Mouse (Mus musculus): Measurements from ENCODE around the gene Ffar4. TPM values are rescaled to one million over a fixed set of nuclear protein-coding genes. Genes with fewer than 3 reads are reported as not detected.

Gene Ffar4
- polyA plus RNA-seq, 1 experiment from 2014 or later = not detected

DNA sequence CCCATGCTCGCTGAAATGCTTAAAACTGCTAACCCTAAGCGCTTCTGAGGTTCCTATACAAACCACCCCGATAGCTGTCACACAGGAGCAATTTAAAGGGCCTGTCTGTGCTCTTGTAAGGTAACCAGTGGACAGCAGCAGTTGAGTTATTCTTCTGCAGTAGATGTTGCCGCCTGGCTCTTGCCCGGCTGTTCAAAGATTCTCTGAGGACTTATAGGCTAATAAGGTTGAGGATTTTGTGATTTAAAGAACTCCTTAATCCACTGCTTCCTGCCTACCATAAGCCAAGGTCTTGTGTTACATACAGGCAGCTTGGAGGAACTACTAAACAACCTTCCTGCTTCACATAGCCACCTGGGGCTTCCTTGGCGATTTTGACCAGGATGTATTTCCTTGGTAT lies 35.6 kb downstream of the Ffar4 start, which contains the start of gene Pde6c:
TSS of gene Pde6c (plus strand) at position 301 of the 400 bp plus-strand sequence.
- Histone ChIP-seq H3K9me3 (replicated peaks) (no peaks in the 10 kb centered on the region), H3K9ac (no peak within 1 kb of the TSS)

DNA sequence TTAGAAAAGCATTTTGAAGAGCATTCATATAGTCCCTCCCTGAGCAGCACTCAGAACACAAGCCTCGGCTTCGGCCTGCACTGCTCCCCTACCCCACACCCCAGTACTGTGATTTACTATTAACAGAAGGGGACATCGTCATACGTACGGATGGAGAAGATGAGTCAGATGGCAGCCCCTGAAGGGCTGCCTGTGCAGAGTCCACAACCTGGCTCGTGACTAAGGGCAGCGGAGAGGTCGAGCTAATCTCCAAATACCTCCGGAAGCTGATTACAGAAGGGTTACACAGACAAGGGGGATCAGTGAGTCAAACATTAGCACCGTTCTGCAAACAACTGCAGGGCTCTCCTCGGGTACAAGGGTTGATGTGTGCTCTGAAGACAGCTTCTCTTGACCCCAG lies 37.1 kb downstream of the Ffar4 start:
- H3K4me3 ChIP-seq = no peak overlapping the region

More for the DNA sequence above, 35.6 kb downstream of the Ffar4 start, which contains the start of gene Pde6c:
- no peak within 1 kb of the TSS for H3K27ac ChIP-seq (ENCODE audit: poor library complexity, severe bottlenecking)
- H3K4me1 ChIP-seq (replicated peaks) = peaks cover 8% of the 10 kb centered on the region; the same call in 1 of the 2 replicates
- H3K36me3 ChIP-seq = no peaks in the 10 kb centered on the region
- H3K4me3 ChIP-seq = no peak within 1 kb of the TSS
- H3K27me3 ChIP-seq (replicated peaks) = no peaks in the 10 kb centered on the region; the same call in 1 of the 2 replicates
- WGBS = 80% methylated on average over 6 of the region's 6 CpGs
- H3K4me2 ChIP-seq = no peak within 1 kb of the TSS
- ATAC-seq (ENCODE audit: insufficient number of reproducible peaks, low FRiP score) = no peak

GRCm38 (mm10) chr19:38134806-38135205 lies 37.9 kb downstream of the Ffar4 start:
- no peaks in the 10 kb centered on the region for H3K9me3 ChIP-seq (replicated peaks)
- ATAC-seq (ENCODE audit: insufficient number of reproducible peaks, low FRiP score) = no peak
- peaks cover 8% of the 10 kb centered on the region; the same call in 1 of the 2 replicates for H3K4me1 ChIP-seq (replicated peaks)
- no peaks in the 10 kb centered on the region for H3K36me3 ChIP-seq
- no peak overlapping the region for H3K9ac ChIP-seq
- no peak overlapping the region for H3K27ac ChIP-seq (ENCODE audit: poor library complexity, severe bottlenecking)
- WGBS = 79% methylated on average over 6 of the region's 6 CpGs
- no peak overlapping the region for H3K4me2 ChIP-seq
- H3K27me3 ChIP-seq (replicated peaks) = no peaks in the 10 kb centered on the region
- no peak overlapping the region for H3K4me3 ChIP-seq

More for the DNA sequence above, 37.1 kb downstream of the Ffar4 start:
- 22% methylated on average over 11 of the region's 11 CpGs for WGBS
- ATAC-seq (ENCODE audit: insufficient number of reproducible peaks, low FRiP score) = peak; percentile 39
- no peaks in the 10 kb centered on the region for H3K36me3 ChIP-seq
- no peak overlapping the region for H3K9ac ChIP-seq
- H3K27ac ChIP-seq (ENCODE audit: poor library complexity, severe bottlenecking) = no peak overlapping the region
- H3K4me2 ChIP-seq = peak overlapping the region; percentile 22; the same call in 1 of the 2 replicates
- H3K9me3 ChIP-seq (replicated peaks) = no peaks in the 10 kb centered on the region
- no peaks in the 10 kb centered on the region for H3K27me3 ChIP-seq (replicated peaks)
- peaks cover 8% of the 10 kb centered on the region; the same call in 1 of the 2 replicates for H3K4me1 ChIP-seq (replicated peaks)

DNA sequence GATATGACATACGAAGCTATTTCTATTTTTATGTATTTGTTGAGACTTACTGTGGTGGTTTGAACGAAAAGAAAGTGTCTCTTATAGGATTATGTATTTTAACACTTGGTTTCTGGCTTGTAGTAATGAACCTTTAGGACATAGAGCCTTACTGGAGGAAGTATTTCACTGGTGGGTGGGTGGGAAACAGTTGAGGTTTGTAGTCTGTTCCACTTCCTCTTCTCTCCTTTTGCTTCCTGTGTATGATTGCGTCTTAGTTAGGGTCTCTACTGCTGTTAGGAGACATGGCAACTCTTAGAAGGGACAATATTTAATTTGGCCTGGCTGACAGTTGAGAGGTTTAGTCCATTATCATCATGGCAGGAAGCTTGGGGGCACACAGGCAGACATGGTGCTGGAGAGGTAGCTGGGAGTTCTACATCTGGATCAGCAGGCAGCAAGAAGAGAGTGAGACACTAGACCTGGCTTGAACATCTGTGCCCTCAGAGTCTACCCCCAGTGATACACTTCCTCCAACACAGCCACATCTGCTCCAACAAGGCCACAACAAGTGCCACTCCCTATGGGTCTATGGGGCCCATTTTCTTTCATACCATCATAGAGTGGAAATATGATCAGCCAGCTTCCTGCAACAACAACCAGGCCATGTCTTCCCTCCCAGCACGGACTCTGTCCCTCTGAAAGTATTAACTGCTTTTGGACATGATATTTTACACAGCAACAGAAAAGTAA lies 46.8 kb downstream of the Ffar4 start:
- H3K4me2 ChIP-seq = no peak overlapping the region
- H3K4me3 ChIP-seq = no peak overlapping the region
- H3K4me1 ChIP-seq (replicated peaks) = no peaks in the 10 kb centered on the region
- 59% methylated on average over 4 of the region's 4 CpGs for WGBS
- no peaks in the 10 kb centered on the region for H3K9me3 ChIP-seq (replicated peaks)
- no peaks in the 10 kb centered on the region for H3K27me3 ChIP-seq (replicated peaks)
- no peak overlapping the region for H3K27ac ChIP-seq (ENCODE audit: poor library complexity, severe bottlenecking)
- no peak for ATAC-seq (ENCODE audit: insufficient number of reproducible peaks, low FRiP score)
- H3K9ac ChIP-seq = no peak overlapping the region
- H3K36me3 ChIP-seq = no peaks in the 10 kb centered on the region

- Histone ChIP-seq H3K4me1 (replicated peaks) (no peaks in the 10 kb centered on the region), H3K36me3 (no peaks in the 10 kb centered on the region), H3K9me3 (replicated peaks) (no peaks in the 10 kb centered on the region), H3K4me2 (no peak overlapping the region), H3K27me3 (replicated peaks) (no peaks in the 10 kb centered on the region), H3K4me3 (no peak overlapping the region), H3K9ac (no peak overlapping the region), H3K27ac (ENCODE audit: poor library complexity, severe bottlenecking) (no peak overlapping the region)
- no peak for ATAC-seq (ENCODE audit: insufficient number of reproducible peaks, low FRiP score)
- WGBS = 91% methylated on average over 1 of the region's 1 CpGs
Measured at GRCm38 (mm10) chr19:38156243-38156642, 59.4 kb downstream of the Ffar4 start.

GRCm38 (mm10) chr19:38161648-38162354 lies 64.9 kb downstream of the Ffar4 start:
- WGBS = 81% methylated on average over 21 of the region's 21 CpGs
- ATAC-seq (ENCODE audit: insufficient number of reproducible peaks, low FRiP score) = no peak
- no peaks in the 10 kb centered on the region for H3K27me3 ChIP-seq (replicated peaks)
- no peaks in the 10 kb centered on the region for H3K36me3 ChIP-seq
- no peak overlapping the region for H3K27ac ChIP-seq (ENCODE audit: poor library complexity, severe bottlenecking)
- no peaks in the 10 kb centered on the region for H3K9me3 ChIP-seq (replicated peaks)
- H3K4me2 ChIP-seq = no peak overlapping the region
- H3K9ac ChIP-seq = no peak overlapping the region
- no peaks in the 10 kb centered on the region for H3K4me1 ChIP-seq (replicated peaks)
- H3K4me3 ChIP-seq = no peak overlapping the region

Other genes starting within 250 kb of the Ffar4 start
- gene Myof, start 53.5 kb upstream of the Ffar4 start, polyA plus RNA-seq (2016; fragmentation: Nextera tagmentation; extraction: Ambion mirVana) = 8.9 and 9.4 TPM in 2 replicates
- 34.5 and 35.9 TPM in 2 replicates for gene Cep55, start 42.1 kb upstream of the Ffar4 start, polyA plus RNA-seq (2016; fragmentation: Nextera tagmentation; extraction: Ambion mirVana)
- gene Rbp4, start 28.2 kb downstream of the Ffar4 start, polyA plus RNA-seq (2016; fragmentation: Nextera tagmentation; extraction: Ambion mirVana) = 5.9 and 24.1 TPM in 2 replicates
- gene Pde6c, start 35.7 kb downstream of the Ffar4 start, polyA plus RNA-seq (2016; fragmentation: Nextera tagmentation; extraction: Ambion mirVana) = not detected in 2 replicates
- 30.2 and 31.7 TPM in 2 replicates for gene Fra10ac1, start 127.1 kb downstream of the Ffar4 start, polyA plus RNA-seq (2016; fragmentation: Nextera tagmentation; extraction: Ambion mirVana)
- not detected in 2 replicates for gene Lgi1, start 167.5 kb downstream of the Ffar4 start, polyA plus RNA-seq (2016; fragmentation: Nextera tagmentation; extraction: Ambion mirVana)